Mouse (Mus musculus): ENCODE results near the gene Ccl28.
"Not testable (repeated sequence)": the region's sequence is repeated elsewhere in the genome, so short reads cannot be mapped to it uniquely, and the experiment has no call there.

Gene Ccl28

GRCm38 (mm10) chr13:119648891-119649698 is 25.5 kb downstream of the Ccl28 start:
- peak; percentile 50 for DNase-seq (ENCODE audit: low spot score)

DNA sequence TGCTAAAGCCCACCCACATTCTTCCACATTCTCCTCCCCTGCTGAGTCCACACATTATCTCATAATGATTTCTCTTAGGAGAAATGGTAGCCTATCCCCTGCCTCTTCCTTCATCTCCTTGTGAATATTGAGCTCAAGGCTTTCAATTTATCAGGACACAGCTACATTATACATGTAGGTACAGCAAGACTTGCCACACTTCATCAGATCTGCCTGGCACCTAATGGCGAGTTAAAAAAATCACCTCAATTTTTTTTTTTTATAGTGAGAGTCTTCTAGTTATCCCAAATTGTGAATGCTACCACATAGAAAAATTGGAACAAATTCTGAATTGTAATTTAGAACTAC is 26.1 kb downstream of the Ccl28 start:
- DNase-seq (ENCODE audit: low spot score): no peak

GRCm38 (mm10) chr13:119654734-119655133 is 31.1 kb downstream of the Ccl28 start:
- DNase-seq (ENCODE audit: low spot score): no peak

GRCm38 (mm10) chr13:119656246-119656645 is 32.6 kb downstream of the Ccl28 start:
- no peak for DNase-seq (ENCODE audit: low spot score)

GRCm38 (mm10) chr13:119656846-119657416 is 33.3 kb downstream of the Ccl28 start:
- DNase-seq (ENCODE audit: low spot score): no peak

DNA sequence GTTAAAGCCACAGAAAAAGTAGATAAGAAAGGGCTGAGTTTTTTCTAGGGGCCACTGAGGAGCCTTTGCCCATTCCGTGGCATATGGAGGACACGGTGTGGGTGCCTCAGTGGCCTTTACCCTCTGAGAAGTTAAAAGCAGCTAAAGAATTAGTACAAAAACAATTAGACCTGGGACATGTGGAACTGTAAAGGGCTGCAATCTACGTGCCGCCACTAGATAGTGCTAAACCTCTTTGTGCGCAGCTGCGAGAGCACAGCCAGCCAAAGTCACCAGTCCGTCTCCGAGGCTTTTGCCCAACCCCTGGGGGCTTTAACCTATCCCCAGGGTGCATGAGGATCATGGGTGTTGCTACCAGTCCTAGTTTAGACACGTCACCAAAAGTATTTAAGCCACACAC is 37.8 kb downstream of the Ccl28 start:
- DNase-seq (ENCODE audit: low spot score): peak; percentile 29

DNA sequence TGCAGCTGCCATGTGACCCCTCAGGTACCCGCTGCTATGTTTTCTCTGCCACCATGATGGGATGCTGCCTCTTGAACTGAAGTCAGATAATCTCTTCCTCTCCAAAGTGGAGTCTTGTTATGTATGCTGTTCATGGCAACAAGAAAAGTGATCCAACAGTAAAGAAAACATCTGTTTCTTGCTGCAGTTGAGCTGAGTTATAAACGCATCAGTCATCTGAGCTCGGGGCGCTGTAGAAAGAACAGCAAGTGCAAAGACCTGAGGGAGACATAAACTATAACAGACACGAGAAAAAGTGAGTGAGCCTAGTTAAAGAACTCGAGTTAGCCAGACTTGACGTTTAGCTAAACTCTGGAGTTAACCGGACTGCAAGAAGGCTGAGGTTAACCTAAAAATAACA is 55.2 kb downstream of the Ccl28 start:
- DNase-seq (ENCODE audit: low spot score): no peak

- no peak for DNase-seq (ENCODE audit: low spot score)
Measured at GRCm38 (mm10) chr13:119679721-119680120, 56.1 kb downstream of the Ccl28 start.

GRCm38 (mm10) chr13:119681161-119681560 is 57.5 kb downstream of the Ccl28 start:
- no peak for DNase-seq (ENCODE audit: low spot score)

- no peak for DNase-seq (ENCODE audit: low spot score)
Measured at GRCm38 (mm10) chr13:119684416-119685177, 61.0 kb downstream of the Ccl28 start.

GRCm38 (mm10) chr13:119689709-119690038 is 66.1 kb downstream of the Ccl28 start:
- no peak for DNase-seq (ENCODE audit: low spot score)

DNA sequence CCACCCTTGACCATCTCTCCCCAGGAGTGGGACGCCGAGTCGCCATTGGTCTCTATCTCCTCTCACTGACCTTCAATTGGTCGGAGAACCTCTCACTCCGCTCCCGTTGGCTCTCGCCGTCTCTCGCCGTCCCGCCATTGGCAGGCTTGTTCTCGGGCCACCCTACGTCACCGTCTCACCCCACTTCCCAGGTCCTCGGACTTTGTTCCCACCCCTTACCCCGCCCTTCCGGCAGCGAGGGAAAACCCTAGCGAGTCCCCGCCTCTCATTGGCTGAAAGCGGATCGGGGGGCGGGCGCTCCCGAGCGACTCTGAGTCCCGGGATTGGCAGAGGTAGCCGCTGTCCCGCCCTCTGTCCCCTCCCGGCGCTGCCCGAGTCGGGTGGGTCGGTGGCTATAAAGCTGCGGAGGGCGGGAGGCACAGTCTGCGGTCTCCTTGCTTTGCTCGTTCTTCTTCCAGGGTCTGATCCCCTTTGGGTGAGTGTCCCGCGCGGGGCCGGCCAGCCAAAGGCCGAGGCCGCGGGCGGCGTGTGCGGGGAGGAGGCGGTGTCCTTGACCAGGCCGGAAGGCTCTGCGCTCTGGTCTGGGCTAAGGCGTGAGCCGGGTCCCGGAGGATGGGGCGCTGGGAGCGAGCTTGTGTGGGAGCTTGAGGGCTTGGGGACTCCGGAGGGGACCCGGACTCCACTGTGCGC is 66.6 kb downstream of the Ccl28 start, which contains the start of gene Hmgcs1:
Gene Hmgcs1 (plus strand): TSS at position 341 of the 690 bp plus-strand sequence.
- peak; percentile 99 for DNase-seq (ENCODE audit: low spot score)

DNA sequence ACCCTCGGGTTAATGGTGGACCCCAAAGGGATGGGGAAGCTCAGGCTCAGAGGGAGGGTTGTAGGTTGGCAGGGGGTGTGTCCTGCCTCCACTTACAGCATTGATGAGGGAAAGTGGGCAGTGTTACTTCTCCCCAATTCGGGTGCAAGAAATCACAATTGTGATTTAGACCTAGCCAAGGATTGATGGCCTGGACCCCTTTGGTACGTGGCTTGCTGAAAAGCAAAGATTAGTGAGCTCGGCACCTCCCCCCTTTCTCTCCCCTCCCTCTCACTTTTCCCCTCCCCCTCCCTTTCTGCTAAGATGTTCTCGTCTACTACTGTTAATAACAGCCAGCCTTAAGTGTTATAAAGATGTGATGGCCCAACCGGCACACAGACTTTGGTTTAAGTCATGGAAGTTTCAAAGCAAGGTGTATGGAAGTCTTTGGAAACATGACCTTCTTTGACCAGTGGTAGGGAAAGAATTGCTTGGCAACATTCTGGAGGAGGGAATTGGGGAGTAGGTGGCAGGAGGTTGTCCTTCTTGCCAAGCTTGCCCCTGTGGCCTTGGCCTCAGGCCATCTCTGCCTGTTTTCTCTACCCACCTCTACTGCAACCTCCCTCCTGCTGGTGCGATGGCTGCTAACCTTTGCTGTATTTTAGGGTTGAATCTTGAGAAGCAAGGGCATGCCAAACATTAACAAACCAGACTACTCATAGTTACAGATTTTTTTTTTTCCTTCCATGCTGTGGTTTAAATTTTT is 67.4 kb downstream of the Ccl28 start:
- DNase-seq (ENCODE audit: low spot score): no peak

DNA sequence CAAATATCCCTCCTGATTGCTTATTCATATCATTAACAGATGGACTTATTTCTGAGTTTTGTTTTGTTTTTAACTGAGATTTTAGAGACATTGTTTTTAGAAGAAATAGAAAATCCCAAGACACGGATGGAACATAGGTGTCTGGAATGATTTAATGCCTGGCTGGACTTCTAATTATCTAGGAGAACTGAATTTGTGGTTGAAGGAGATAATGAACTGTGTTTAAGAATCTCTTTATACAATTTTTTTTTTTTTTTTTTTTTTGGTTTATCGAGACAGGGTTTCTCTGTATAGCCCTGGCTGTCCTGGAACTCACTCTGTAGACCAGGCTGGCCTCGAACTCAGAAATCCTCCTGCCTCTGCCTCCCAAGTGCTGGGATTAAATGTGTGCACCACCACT is 68.3 kb downstream of the Ccl28 start:
- not testable (repeated sequence) for DNase-seq (ENCODE audit: low spot score)

- DNase-seq (ENCODE audit: low spot score): no peak
Measured at GRCm38 (mm10) chr13:119695676-119696075, 72.1 kb downstream of the Ccl28 start.

DNA sequence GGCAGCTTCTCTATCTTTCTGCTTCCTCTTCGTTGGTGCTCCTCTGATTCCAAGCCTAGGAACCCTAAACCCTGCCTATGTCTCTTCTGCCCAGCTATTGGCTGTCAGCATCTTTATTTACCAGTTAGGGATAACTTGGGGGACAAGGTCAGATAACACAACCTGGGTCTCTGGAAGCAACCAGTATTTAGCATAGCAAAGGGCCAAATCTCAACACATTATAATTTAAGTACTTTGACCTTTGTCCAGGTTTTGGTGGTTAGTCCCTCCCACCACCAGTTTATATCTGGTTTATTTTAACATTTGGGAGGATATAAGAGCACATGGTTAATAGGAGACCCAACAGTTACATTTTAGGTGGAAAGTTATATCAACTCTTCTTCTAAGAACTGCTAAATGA is 72.9 kb downstream of the Ccl28 start:
- no peak for DNase-seq (ENCODE audit: low spot score)

DNA sequence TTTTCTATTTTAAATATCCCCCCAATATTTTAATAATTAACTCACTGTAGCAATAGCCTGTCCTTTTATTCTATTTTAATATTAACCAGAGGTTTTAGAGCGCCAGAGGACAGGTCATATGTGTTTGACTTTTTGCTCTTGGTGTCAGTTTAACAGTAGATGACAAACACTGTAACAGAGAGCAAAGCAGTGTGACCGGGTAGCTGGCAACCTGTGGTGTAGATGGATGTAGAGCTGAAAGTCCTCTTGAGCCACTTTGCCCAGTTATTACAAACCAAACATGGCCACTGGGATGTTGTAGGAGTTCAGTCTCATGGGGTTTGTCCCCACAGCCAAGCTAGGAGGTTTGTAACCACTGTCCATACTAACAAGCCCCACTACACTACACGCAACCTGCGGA is 74.8 kb downstream of the Ccl28 start:
- no peak for DNase-seq (ENCODE audit: low spot score)

Measured in layer of hippocampus, adult 11-12 months (tissue).